Mouse (Mus musculus) kidney, postnatal 4 days (tissue): ENCODE results near the gene Csrnp2.
"Not testable (repeated sequence)": the region's sequence is repeated elsewhere in the genome, so short reads cannot be mapped to it uniquely, and the experiment has no call there.

Experiments
- DNase-seq, 2 experiments: peaks; one replicate each; pipeline ENCODE4 v3.0.0; 2021; ENCODE audit warnings: mixed read lengths in 2 of 2

Csrnp2 gene

DNA sequence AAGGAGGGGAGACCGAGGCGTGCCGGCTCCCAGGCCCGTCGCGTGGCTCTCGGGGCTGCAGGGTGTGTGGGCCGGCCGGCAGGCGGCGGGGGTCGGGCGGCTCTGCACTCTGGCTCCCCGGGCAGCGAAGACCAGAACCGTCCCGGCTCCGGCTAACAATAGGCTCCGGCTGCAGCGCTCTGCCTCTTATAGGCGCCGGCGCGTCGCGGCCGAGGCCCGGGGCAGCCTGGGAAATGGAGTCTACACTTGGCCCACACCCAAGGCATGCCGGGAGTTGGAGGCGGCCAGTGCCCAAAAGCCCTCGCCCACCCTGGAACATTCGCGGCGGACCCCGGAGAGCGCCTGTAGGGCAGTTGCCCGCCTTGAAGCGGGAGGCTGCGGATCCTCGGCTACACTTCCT, at the start of gene Csrnp2:
Gene Csrnp2 (minus strand): TSS at position 387 of the 400 bp plus-strand sequence.
- DNase-seq: peak; percentile 95 to 97

DNA sequence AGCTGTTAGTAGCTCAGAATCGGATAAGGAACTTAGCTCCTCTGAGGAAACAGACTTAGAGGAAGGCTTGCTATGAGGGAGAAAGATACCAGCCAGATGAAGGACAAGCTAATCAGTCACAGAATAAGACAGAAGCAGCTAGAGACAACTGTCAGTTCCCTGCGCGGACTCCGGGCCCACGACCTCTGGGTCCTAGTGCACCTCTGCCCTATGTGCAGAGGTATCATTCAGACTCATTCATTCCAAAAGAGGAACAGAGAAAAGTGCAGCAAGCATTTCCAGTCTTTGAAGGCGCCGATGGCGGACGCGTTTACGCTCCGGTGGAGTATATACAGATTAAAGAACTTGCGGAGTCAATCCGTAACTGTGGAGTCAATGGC, 48.4 kb upstream of the Csrnp2 start:
- not testable (repeated sequence) for DNase-seq

GRCm38 (mm10) chr15:100542876-100543650, 47.8 kb upstream of the Csrnp2 start:
- not testable (repeated sequence) for DNase-seq

- DNase-seq: no peak
Measured at GRCm38 (mm10) chr15:100541426-100541825, 46.1 kb upstream of the Csrnp2 start.

DNA sequence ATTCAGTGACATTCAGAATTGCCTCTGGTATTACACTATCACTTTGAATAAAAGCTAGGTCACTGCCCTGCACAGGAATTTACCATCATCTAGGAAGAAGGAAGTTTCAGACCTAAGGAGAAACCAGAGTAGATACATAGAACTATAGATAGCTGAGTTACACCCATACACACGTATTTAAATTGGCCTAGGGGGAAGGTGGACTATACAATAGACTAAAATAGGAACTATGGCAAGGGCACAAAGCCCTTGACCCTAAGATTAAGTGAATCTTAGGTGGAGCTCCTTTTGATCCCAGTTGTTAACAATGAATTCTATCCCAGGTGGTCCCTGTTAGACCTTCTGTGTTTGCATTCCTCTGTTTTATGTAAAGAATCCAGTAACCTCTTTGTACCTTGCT, 45.7 kb upstream of the Csrnp2 start:
- DNase-seq: not testable (repeated sequence)

DNA sequence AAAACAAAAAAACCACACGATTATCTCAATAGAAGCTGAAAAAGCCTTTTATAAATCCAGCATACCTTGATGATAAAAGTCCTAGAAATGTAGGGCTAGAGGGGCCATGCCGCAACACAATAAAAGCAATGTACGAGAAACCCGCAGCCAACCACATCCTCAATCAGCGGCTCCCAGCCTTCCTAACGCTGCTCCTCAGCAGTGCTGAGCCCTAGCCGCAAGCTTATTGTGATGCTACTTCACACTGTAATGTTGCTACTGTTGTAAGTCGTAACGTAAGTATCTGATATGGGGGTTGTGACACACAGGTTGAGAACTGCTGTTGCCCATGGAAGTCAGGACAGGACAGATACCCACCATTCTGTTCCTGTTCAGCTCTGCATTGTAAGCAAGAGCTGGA, 44.1 kb upstream of the Csrnp2 start:
- DNase-seq: no peak

DNA sequence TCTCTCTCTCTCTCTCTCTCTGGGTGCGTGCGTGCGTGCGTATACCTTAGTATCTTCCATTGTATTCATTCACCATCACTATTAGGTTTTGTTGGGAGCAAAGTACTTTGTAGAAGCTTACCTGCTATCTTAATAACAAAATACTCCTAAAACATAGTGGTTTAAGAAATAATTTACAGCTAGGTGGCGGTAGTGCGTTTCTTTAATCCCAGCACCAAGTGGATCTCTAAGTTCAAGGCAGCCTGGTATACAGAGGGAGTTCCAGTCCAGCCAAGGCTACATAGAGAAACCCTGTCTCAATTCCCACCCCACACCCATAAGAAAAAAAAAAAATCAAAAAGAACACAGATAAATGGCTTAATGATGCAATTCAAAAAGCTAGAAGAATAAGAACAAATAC, 42.6 kb upstream of the Csrnp2 start:
- peak in 1 of 2 experiments; percentile 15 for DNase-seq

GRCm38 (mm10) chr15:100527900-100528299, 32.6 kb upstream of the Csrnp2 start:
- DNase-seq: no peak

- no peak for DNase-seq
Measured at GRCm38 (mm10) chr15:100525405-100525804, 30.1 kb upstream of the Csrnp2 start.

- no peak for DNase-seq
Measured at GRCm38 (mm10) chr15:100520306-100520705, 25.0 kb upstream of the Csrnp2 start.

DNA sequence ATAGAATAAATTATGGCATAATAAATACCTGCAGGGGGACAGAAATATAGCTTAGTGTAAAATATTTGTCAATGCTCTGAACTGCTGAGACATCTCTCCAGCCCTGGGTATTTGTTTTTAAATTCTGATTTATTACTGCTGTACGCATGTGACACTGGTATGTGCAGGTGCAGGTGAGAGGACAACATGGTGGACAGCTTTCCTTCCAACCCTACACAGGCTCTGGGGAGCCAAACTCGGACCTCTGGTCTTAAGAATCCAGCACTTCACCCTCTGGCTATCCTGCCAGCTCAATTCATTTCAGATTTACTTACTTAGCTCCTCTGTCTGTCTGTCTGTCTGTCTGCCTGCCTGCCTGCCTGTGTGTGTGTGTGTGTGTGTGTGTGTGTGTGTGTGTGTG, 19.8 kb upstream of the Csrnp2 start:
- DNase-seq: no peak

- no peak for DNase-seq
Measured at GRCm38 (mm10) chr15:100513387-100513786, 18.1 kb upstream of the Csrnp2 start.

- no peak for DNase-seq
Measured at GRCm38 (mm10) chr15:100510072-100510471, 14.8 kb upstream of the Csrnp2 start.

- DNase-seq: no peak
Measured at GRCm38 (mm10) chr15:100508454-100509167, 13.3 kb upstream of the Csrnp2 start.

DNA sequence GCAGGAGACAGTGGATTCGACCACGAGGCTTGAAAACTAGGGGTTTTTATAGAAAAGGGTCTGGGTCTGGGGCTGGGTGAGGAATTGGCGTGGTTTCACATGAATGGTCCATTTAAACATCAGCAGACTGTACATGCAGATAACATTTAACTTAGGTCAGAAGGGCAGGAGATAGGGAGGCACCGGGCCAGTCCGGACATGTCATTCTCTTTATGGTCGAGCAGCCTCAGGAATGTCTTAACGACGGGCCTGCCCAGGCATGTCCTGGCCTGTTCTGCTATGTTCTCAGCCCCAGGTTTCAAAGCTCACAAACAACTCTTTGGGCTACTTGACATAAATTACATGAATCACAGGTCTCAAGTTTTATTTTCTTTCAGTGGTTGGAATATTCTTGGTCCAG, 4.2 kb upstream of the Csrnp2 start:
- not testable (repeated sequence) for DNase-seq

DNA sequence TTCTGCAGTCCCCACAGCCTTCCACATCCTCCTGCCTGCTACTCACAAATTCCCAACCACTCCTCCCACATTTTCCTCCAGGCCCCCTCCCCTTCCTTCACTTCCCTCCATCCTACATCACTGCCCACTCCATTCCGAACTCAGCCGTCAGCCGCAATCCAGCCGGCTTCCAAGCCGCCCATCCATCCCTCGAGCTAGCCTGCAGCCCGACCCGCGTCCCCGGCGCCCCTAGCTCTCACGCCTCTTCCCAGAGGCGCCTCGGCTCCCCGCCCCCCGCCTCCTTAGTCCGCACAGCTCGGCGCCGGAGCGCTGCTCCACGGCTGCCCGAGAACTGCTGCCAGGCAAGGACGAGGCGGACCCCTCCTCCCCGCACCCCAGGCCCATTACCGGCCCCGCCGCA, 641 bp downstream of the Csrnp2 start:
- DNase-seq: peak; percentile 72 to 82

DNA sequence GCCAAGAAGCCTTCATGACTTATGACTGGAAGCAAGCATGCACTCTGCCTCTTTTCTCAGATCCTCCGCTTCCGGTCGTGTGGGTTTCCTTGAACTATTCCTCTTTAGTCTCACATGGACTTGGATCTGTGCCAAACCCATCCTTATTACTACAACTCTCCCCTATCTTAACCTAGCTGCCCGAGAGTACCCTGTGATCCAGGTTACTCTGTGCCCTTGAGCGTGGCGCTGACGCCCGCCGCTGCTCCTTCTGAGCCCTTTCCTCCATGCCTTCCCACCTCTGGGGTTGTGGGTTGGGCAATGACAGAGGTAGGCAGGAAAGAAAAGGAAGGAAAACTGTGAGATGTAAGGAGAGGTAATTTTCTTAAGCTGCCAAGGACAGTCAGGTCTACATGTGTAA, 3.3 kb downstream of the Csrnp2 start:
- DNase-seq: no peak

DNA sequence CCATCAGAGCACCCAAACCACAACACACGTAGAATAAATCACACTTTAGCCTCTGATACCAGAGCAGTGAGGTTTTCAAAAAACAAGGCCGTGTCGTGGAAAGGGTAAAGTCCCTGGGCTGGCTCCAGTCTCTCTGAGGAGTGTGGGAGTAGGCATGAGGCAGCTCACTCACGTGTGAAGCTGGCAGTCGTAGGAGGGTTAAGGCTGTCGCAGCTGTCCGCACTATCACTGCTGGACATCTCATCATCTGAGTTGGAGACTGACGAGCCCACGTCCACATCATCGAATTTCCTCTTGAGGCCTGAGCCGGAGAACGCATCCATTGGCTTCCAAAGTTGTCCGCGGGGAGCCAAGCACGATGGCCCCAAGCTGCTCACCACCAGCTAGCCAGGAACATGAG, 6.0 kb downstream of the Csrnp2 start:
- peak; percentile 50 to 72 for DNase-seq

- DNase-seq: not testable (repeated sequence)
Measured at GRCm38 (mm10) chr15:100488297-100488696, 7.0 kb downstream of the Csrnp2 start.

DNA sequence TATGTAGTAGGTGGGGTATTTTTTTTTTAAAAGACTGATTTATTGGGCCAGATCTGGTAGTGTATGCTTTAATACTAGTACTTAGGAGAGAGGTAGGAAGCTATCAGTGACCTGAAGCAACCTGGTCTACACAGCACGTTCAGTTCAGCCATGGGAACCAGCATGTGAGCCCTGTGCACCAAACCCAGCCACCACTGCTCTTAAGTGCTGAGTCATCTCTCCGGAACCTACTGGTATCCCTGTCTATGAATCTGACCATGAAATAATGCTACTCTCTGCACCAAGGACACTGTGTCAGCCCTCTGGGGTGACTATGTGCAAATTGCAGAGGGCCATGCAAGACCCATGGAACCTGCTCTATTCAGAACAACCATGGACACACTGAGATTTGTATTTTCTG, 8.2 kb downstream of the Csrnp2 start:
- DNase-seq: no peak

DNA sequence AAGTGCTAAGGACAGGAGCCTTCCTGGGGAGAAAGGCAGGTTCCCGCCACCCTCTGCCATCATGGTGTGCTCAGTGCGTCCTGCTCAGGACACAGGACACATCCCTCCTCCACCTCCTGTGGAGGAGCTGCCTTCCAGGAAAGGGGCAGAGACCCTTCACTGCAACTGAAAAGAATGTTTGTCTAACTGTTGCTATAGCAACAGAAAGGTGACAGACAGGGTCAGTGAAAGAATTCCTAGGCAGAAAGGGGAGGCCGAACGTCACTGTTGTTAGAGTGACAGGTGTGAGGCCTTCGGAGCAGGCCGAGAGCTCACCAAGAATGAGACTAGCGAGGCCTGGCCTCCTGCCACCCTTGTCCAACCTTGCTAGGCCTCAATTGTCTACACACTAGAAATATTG, 8.8 kb downstream of the Csrnp2 start:
- peak; percentile 26 to 58 for DNase-seq

DNA sequence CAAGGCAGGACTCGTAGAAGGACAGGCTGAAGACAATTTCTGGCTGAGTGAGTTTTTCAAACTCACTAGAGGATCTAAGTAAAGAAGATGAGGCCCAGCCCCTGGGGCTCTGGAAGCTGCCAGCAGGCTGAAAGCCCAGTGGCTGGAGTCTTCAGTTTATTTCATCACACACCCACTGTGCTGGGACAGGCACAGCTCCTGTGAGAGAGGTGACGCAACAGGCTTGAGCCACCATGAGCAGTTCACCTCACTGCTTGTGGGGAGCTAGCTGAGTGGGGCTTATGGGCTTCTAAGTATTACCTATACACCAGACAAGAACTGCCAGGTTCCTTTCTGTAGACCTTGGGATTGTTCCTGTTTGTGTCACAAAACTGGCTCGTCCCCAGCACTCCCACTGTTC, 9.7 kb downstream of the Csrnp2 start:
- no peak for DNase-seq

GRCm38 (mm10) chr15:100478925-100479324, 16.4 kb downstream of the Csrnp2 start:
- DNase-seq: no peak

DNA sequence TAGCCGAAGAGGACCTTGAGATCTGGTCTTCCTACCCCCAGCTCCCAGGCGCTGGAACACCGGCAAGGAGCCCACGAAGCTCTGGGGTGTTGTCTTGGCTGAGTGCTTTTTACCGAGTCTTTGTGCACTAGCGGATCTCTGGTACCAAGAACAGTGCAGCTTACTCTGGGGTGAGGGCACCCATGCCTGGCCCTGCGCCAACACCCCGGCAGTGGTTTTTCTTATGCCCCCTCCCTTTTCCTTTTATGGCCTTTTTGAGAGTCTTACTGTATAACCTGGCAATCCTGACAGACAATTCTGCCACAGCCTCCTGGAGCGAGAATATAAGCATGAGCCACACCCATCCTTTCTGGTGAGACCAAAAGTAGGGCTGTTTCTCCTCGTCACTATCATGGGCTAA, 16.9 kb downstream of the Csrnp2 start:
- DNase-seq: no peak
